Mouse (Mus musculus): ENCODE results near the gene Rad9a. TPM values are rescaled to one million over a fixed set of nuclear protein-coding genes. Genes with fewer than 3 reads are reported as not detected.

Gene Rad9a
- total and polyA plus RNA-seq, 3 experiments: 4.1 to 13.5 (median 4.4) TPM

DNA sequence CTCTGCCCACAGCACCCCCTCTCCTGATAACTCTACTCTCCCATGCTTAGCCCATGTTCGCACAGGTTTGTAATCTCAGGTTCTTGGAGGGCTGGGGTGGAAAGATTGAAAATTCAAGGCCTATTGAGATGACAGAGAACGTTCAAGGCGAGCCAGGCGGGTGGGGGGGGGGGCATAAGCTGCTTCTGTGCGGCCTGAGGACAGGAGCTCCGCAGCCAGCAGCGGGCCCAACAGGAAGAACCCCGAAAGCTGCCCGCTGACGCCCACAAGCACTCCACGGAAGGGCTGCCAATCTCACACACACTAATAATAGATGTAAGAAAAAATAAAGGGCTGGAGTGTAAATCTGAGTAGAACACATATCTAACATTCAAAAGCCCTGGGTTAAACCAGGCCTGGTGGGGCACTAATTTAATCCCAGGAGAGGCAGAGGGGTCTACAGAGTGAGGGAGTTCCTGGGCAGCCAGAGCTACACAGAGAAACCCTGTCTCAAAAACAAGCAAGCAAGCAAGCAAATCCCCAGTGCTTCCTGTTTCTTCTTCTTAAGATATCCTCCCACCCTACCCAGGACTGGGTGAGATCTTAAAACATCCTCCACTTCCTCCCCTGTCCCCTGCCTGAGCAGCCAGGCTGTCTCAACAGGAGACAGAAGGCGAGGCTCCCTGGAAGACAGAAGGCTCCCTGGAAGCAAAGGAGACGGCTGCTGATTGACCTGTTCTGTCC, 2.3 kb upstream of the Rad9a start:
- Histone ChIP-seq H3K79me2 (replicated peaks; ENCODE audit: control insufficient read depth, insufficient read depth, low read length) (no peaks in the 10 kb centered on the region), H3K27ac (peak overlapping the region; percentile 61), H3K4me3 (no peak overlapping the region), H3K27me3 (ENCODE audit: control insufficient read depth, insufficient read depth, low read length) (no peaks in the 10 kb centered on the region), H3K4me1 (ENCODE audit: control insufficient read depth, insufficient read depth, low read length) (peaks cover 10% of the 10 kb centered on the region), H3K36me3 (ENCODE audit: control insufficient read depth, insufficient read depth, low read length) (no peaks in the 10 kb centered on the region), H3K9ac (ENCODE audit: low read depth, low read length) (no peak overlapping the region)
- TF ChIP-seq POLR2A (IDR thresholded peaks at IDR 0.05; ENCODE audit: insufficient read depth, low read depth, low read length): 0 out of 2 replicates have a peak, but pooled peaks have one; percentile 18
- TF ChIP-seq EP300 (IDR thresholded peaks at IDR 0.05; ENCODE audit: insufficient read depth, low read depth, low read length): no peak
- no peak for DNase-seq
- 27% methylated on average over 13 of the region's 13 CpGs for WGBS
- intact Hi-C loops (cut with DNase I): loop anchor here (5.0 kb wide), 2 partner anchors 76 to 106 kb away; partner anchors contain the start of genes Aip, Cdk2ap2 and Pitpnm1

DNA sequence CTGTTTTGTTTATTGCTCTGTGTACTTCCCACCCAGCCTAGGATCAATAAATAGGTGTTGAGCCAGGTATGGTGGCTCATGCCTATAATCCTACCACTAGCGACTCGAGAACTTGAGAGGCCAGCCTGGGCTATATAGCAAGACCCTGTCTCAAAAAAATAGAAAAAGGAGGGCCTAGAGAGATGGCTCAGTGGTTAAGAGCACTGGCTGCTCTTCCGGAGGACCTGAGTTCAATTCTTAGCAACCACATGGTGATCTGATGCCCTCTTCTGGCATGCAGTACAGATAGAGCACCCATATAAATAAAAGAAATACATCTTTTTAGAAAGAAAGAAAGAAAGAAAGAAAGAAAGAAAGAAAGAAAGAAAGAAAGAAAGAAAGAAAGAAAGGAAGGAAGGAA, 1.7 kb upstream of the Rad9a start:
- no peak overlapping the region for H3K4me3 ChIP-seq
- DNase-seq: no peak
- H3K36me3 ChIP-seq (ENCODE audit: control insufficient read depth, insufficient read depth, low read length): no peaks in the 10 kb centered on the region
- H3K4me1 ChIP-seq (ENCODE audit: control insufficient read depth, insufficient read depth, low read length): peaks cover 10% of the 10 kb centered on the region
- no peaks in the 10 kb centered on the region for H3K79me2 ChIP-seq (replicated peaks; ENCODE audit: control insufficient read depth, insufficient read depth, low read length)
- no peak overlapping the region for H3K9ac ChIP-seq (ENCODE audit: low read depth, low read length)
- WGBS: 55% methylated on average over 3 of the region's 3 CpGs
- peak overlapping the region; percentile 47 for H3K27ac ChIP-seq
- no peaks in the 10 kb centered on the region for H3K27me3 ChIP-seq (ENCODE audit: control insufficient read depth, insufficient read depth, low read length)
- intact Hi-C loops (cut with DNase I): loop anchor here (5.0 kb wide), 2 partner anchors 76 to 106 kb away; partner anchors contain the start of genes Aip, Cdk2ap2 and Pitpnm1
- no peak for TF ChIP-seq POLR2A (IDR thresholded peaks at IDR 0.05; ENCODE audit: insufficient read depth, low read depth, low read length)
- TF ChIP-seq CTCF (IDR thresholded peaks at IDR 0.05): peak; percentile 35

DNA sequence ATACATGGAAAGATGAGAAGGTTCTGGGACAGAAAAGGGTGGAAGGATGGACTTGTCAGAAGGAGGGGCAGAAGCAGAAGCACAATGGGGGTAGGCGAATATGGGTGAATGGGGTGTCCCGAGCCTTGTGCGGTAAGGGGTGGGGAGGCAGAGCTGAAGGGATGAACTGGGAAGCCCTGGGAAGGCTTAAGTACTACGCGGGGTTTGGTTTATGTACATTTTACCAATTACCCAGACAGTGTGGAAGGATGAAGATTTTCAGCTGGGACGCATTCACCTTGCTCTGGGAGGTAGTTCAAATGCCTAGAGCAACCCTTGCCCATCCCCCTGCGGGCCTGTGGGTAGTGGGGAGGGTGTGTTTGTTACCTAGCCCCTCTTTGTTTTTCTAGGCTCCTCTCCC, 687 bp upstream of the Rad9a start:
- no peaks in the 10 kb centered on the region for H3K27me3 ChIP-seq (ENCODE audit: control insufficient read depth, insufficient read depth, low read length)
- no peak for DNase-seq
- no peaks in the 10 kb centered on the region for H3K79me2 ChIP-seq (replicated peaks; ENCODE audit: control insufficient read depth, insufficient read depth, low read length)
- WGBS: 41% methylated on average over 7 of the region's 7 CpGs
- no peak for TF ChIP-seq CTCF (IDR thresholded peaks at IDR 0.05)
- no peak for TF ChIP-seq POLR2A (IDR thresholded peaks at IDR 0.05; ENCODE audit: insufficient read depth, low read depth, low read length)
- TF ChIP-seq EP300 (IDR thresholded peaks at IDR 0.05; ENCODE audit: insufficient read depth, low read depth, low read length): no peak
- H3K4me3 ChIP-seq: peak overlapping the region; percentile 76
- H3K4me1 ChIP-seq (ENCODE audit: control insufficient read depth, insufficient read depth, low read length): peaks cover 10% of the 10 kb centered on the region
- H3K27ac ChIP-seq: peak overlapping the region; percentile 84
- H3K36me3 ChIP-seq (ENCODE audit: control insufficient read depth, insufficient read depth, low read length): no peaks in the 10 kb centered on the region
- intact Hi-C loops (cut with DNase I): loop anchor here (5.0 kb wide), 2 partner anchors 75 to 105 kb away; partner anchors contain the start of genes Aip, Cdk2ap2 and Pitpnm1
- peak overlapping the region; percentile 74; the same call in 1 of the 2 replicates for H3K9ac ChIP-seq (ENCODE audit: low read depth, low read length)

DNA sequence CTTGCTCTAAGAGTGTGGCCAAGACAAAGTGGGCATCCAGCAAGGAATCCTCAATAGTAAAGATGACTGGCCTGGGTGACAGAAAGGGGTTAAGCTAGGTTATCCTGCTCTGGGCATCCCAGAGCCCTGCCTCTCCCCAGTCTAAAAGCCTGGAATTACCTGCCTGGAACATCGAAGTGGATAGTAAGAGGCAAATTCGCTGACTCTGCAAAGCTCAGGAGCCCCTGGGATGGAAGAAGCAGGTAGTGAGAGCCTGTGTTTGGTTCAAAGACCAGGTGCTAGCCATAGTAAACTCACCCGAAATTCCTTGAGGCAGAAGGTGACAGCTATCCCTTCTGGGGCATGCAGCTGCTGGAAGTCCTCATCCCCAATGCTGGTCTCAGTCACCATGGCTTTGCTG, 4.3 kb downstream of the Rad9a start:
- DNase-seq: no peak
- WGBS: 70% methylated on average over 3 of the region's 3 CpGs
- Histone ChIP-seq H3K27me3 (ENCODE audit: control insufficient read depth, insufficient read depth, low read length) (no peaks in the 10 kb centered on the region), H3K4me1 (ENCODE audit: control insufficient read depth, insufficient read depth, low read length) (peaks cover 14% of the 10 kb centered on the region), H3K27ac (no peak overlapping the region), H3K79me2 (replicated peaks; ENCODE audit: control insufficient read depth, insufficient read depth, low read length) (peaks cover 4% of the 10 kb centered on the region; the same call in 1 of the 2 replicates), H3K4me3 (no peak overlapping the region), H3K9ac (ENCODE audit: low read depth, low read length) (no peak overlapping the region), H3K36me3 (ENCODE audit: control insufficient read depth, insufficient read depth, low read length) (peaks cover 12% of the 10 kb centered on the region)
- TF ChIP-seq EP300 (IDR thresholded peaks at IDR 0.05; ENCODE audit: insufficient read depth, low read depth, low read length): no peak
- TF ChIP-seq CTCF (IDR thresholded peaks at IDR 0.05): no peak
- no peak for TF ChIP-seq POLR2A (IDR thresholded peaks at IDR 0.05; ENCODE audit: insufficient read depth, low read depth, low read length)
- intact Hi-C loops (cut with DNase I): no loop called here

DNA sequence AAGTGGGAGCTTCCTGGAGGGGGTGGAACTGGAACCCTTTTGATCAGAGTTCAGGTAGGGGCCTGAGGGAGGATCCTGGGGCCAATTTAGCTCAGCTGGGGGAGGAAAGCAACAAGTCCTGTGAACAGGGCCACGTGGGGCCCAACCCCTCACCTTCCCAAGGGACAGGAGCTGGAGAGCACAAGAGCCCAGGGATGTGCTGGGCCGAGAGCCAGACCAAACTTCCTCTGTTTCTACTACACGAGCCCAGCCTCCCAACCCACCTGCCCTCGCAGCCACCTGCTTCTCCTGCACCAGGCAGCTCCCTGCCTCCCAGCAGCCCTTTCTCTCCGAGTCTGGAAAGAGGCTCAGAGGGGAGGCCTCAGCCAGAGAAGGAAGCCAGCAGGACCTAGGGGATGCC, 4.9 kb downstream of the Rad9a start:
- H3K4me1 ChIP-seq (ENCODE audit: control insufficient read depth, insufficient read depth, low read length): peaks cover 12% of the 10 kb centered on the region
- peak; percentile 51 to 64 for DNase-seq
- intact Hi-C loops (cut with DNase I): no loop called here
- H3K9ac ChIP-seq (ENCODE audit: low read depth, low read length): no peak overlapping the region
- no peak overlapping the region for H3K4me3 ChIP-seq
- H3K36me3 ChIP-seq (ENCODE audit: control insufficient read depth, insufficient read depth, low read length): peaks cover 12% of the 10 kb centered on the region
- 16% methylated on average over 5 of the region's 5 CpGs for WGBS
- no peaks in the 10 kb centered on the region for H3K27me3 ChIP-seq (ENCODE audit: control insufficient read depth, insufficient read depth, low read length)
- TF ChIP-seq EP300 (IDR thresholded peaks at IDR 0.05; ENCODE audit: insufficient read depth, low read depth, low read length) (no peak), CTCF (IDR thresholded peaks at IDR 0.05) (no peak), POLR2A (IDR thresholded peaks at IDR 0.05; ENCODE audit: insufficient read depth, low read depth, low read length) (peak; percentile 34; the same call in 1 of the 2 replicates)
- H3K79me2 ChIP-seq (replicated peaks; ENCODE audit: control insufficient read depth, insufficient read depth, low read length): peaks cover 5% of the 10 kb centered on the region; the same call in 1 of the 2 replicates
- no peak overlapping the region for H3K27ac ChIP-seq

- H3K27ac ChIP-seq: no peak overlapping the region
- H3K36me3 ChIP-seq (ENCODE audit: control insufficient read depth, insufficient read depth, low read length): peaks cover 12% of the 10 kb centered on the region
- H3K4me1 ChIP-seq (ENCODE audit: control insufficient read depth, insufficient read depth, low read length): peaks cover 15% of the 10 kb centered on the region
- no peak for DNase-seq
- intact Hi-C loops (cut with DNase I): no loop called here
- no peak overlapping the region for H3K4me3 ChIP-seq
- TF ChIP-seq POLR2A (IDR thresholded peaks at IDR 0.05; ENCODE audit: insufficient read depth, low read depth, low read length) (no peak), CTCF (IDR thresholded peaks at IDR 0.05) (no peak), EP300 (IDR thresholded peaks at IDR 0.05; ENCODE audit: insufficient read depth, low read depth, low read length) (no peak)
- WGBS: 24% methylated on average over 2 of the region's 2 CpGs
- no peaks in the 10 kb centered on the region for H3K27me3 ChIP-seq (ENCODE audit: control insufficient read depth, insufficient read depth, low read length)
- no peak overlapping the region for H3K9ac ChIP-seq (ENCODE audit: low read depth, low read length)
- peaks cover 5% of the 10 kb centered on the region; the same call in 1 of the 2 replicates for H3K79me2 ChIP-seq (replicated peaks; ENCODE audit: control insufficient read depth, insufficient read depth, low read length)
Measured at GRCm38 (mm10) chr19:4196048-4196447, 5.4 kb downstream of the Rad9a start.

All from heart, adult 2 months (tissue).